Mouse (Mus musculus) liver, embryonic 16.5 days (tissue): ENCODE results near the gene Lsm2. TPM values are rescaled to one million over a fixed set of nuclear protein-coding genes. Genes with fewer than 3 reads are reported as not detected.
"Not testable (repeated sequence)": the region's sequence is repeated elsewhere in the genome, so short reads cannot be mapped to it uniquely, and the experiment has no call there.

Experiments
- ATAC-seq: fragments of 200-750 bp; cut with Nextera tagmentation; 2 replicates; pipeline ENCODE4 v1.8.0; 2017; ENCODE audit warnings: low read depth, mild to moderate bottlenecking, moderate number of reproducible peaks, moderate library complexity
- H3K27ac ChIP-seq: fragments of 300-500 bp; sonication (generic); 2 replicates; pipeline ENCODE4 v1.5.1; 2014; ENCODE audit warnings: mild to moderate bottlenecking, low read length
- H3K27me3 ChIP-seq: fragments of 300-500 bp; sonication (generic); 2 replicates; pipeline ENCODE4 v1.6.1; 2014; ENCODE audit warnings: low read depth, low read length, mixed read lengths; ENCODE audit not compliant: control insufficient read depth, insufficient read depth
- H3K36me3 ChIP-seq: fragments of 300-500 bp; sonication (generic); 2 replicates; pipeline ENCODE4 v1.6.1; 2014; ENCODE audit warnings: mild to moderate bottlenecking; ENCODE audit not compliant: control insufficient read depth, insufficient read depth
- H3K4me1 ChIP-seq: fragments of 300-500 bp; sonication (generic); 2 replicates; pipeline ENCODE4 v1.6.1; 2014; ENCODE audit warnings: low read depth, low read length, mixed read lengths; ENCODE audit not compliant: control insufficient read depth
- H3K4me2 ChIP-seq: fragments of 300-500 bp; sonication (generic); 2 replicates; pipeline ENCODE4 v1.6.1; 2014; ENCODE audit warnings: low read depth, low read length, mixed read lengths
- H3K4me3 ChIP-seq: fragments of 300-500 bp; sonication (generic); 2 replicates; pipeline ENCODE4 v1.5.1; 2014; ENCODE audit warnings: low read depth, mild to moderate bottlenecking, low read length
- H3K9ac ChIP-seq: fragments of 300-500 bp; sonication (generic); 2 replicates; pipeline ENCODE4 v1.6.1; 2014; ENCODE audit warnings: low read depth, low read length
- H3K9me3 ChIP-seq: fragments of 300-500 bp; sonication (generic); replicated peaks from 2 replicates; pipeline ENCODE4 v1.6.1; 2016; ENCODE audit warnings: low read length; ENCODE audit not compliant: control insufficient read depth
- WGBS: fragments of 180-500 bp; shearing (Covaris S2); extraction: QIAGEN DNeasy Blood & Tissue Kit; methylation state at CpG from one replicate; pipeline ENCODE4 v1.1.7; 2014; ENCODE audit not compliant: insufficient replicate concordance; 5-methylcytosine and 5-hydroxymethylcytosine counted together
- polyA plus RNA-seq: library from polyadenylated mRNA; unstranded; fragments of >200 nt; fragmentation: Nextera tagmentation; extraction: Ambion mirVana; gene quantifications from 2 replicates; pipeline ENCODE4 v1.2.1, GENCODE M21; 2015

The Lsm2 gene
- polyA plus RNA-seq, 1 experiment from 2014 or later, result 97.6 TPM

DNA sequence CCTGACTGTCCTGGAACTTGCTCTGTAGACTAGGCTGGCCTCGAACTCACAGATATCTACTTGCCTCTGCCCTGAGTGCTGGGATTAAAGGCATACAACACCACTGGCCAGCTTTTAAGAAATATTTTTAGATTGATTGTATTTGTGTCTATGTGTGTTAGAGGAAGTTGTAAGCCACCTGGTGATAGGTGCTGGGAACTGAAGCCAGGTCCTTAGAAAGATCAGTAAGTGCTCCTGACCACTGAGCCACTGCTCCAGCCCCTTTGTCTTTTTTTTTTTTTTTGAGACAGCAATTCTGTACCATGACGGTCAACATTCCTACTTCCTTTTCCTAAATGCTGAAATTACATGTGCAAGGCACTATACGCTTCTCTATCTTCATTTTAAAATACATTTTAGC is 28.4 kb upstream of the Lsm2 start:
- H3K27ac ChIP-seq, result no peak overlapping the region
- H3K4me3 ChIP-seq, result no peak overlapping the region
- ATAC-seq, result no peak

DNA sequence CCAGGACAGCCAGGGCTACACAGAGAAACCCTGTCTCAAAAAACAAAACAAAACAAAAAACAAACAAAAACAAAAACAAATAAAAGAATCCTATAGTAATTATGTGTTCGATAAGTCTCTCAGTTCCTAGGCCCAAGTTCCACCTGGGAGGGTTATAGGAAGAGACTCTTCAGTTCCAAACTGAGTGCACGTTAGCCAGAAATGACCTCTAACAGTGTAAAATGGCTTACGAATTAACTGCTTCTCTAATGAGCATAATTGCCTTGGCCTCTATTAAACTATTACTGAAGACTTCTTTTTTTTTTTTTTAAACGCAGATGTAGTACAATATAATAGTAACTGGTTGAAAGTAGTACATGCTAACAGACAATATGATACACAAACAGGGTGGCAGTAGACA is 27.8 kb upstream of the Lsm2 start:
- Histone ChIP-seq H3K4me3 (no peak overlapping the region), H3K4me2 (no peak overlapping the region), H3K36me3 (0 out of 2 replicates have a peak, but pooled peaks cover 3% of the 10 kb centered on the region), H3K4me1 (peaks cover 12% of the 10 kb centered on the region), H3K27ac (no peak overlapping the region), H3K9me3 (no peaks in the 10 kb centered on the region), H3K27me3 (peaks cover 7% of the 10 kb centered on the region), H3K9ac (no peak overlapping the region)
- no peak for ATAC-seq
- WGBS, result 82% methylated on average over 4 of the region's 4 CpGs

More for the DNA sequence above, 28.4 kb upstream of the Lsm2 start:
- H3K9ac ChIP-seq, result peak overlapping the region; percentile 88; the same call in 1 of the 2 replicates
- peaks cover 14% of the 10 kb centered on the region for H3K4me1 ChIP-seq
- WGBS, result 55% methylated on average over 3 of the region's 3 CpGs
- H3K27me3 ChIP-seq, result peaks cover 7% of the 10 kb centered on the region
- 0 out of 2 replicates have a peak, but pooled peaks cover 3% of the 10 kb centered on the region for H3K36me3 ChIP-seq
- no peak overlapping the region for H3K4me2 ChIP-seq
- no peaks in the 10 kb centered on the region for H3K9me3 ChIP-seq

GRCm38 (mm10) chr17:34954831-34955230 is 26.8 kb upstream of the Lsm2 start:
- H3K4me1 ChIP-seq, result peaks cover 18% of the 10 kb centered on the region
- no peaks in the 10 kb centered on the region for H3K9me3 ChIP-seq
- no peak overlapping the region for H3K4me2 ChIP-seq
- H3K27ac ChIP-seq, result no peak overlapping the region
- no peak for ATAC-seq
- no peak overlapping the region for H3K9ac ChIP-seq
- no peak overlapping the region for H3K4me3 ChIP-seq
- 0 out of 2 replicates have a peak, but pooled peaks cover 3% of the 10 kb centered on the region for H3K36me3 ChIP-seq
- peaks cover 10% of the 10 kb centered on the region for H3K27me3 ChIP-seq
- 79% methylated on average over 4 of the region's 4 CpGs for WGBS

DNA sequence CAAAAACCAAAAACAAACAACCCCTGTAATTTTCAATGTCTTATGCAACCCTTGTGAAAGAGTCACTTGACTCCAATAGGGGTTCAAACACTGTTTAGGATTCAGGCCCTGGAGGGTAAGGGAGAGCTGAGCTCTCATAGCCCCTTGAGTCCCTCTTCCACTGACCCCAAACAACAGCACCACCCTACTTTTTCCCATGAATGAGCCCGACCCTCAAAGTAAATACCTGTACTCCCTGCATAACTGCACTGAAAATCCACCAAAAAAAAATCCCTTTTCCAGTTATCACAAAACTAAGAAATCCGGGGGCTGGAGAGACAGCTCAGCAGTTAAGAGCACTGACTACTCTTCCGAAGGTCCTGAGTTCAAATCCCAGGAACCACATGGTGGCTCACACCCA is 25.8 kb upstream of the Lsm2 start:
- Histone ChIP-seq H3K9me3 (no peaks in the 10 kb centered on the region), H3K27ac (no peak overlapping the region), H3K4me2 (no peak overlapping the region), H3K4me3 (no peak overlapping the region), H3K36me3 (no peaks in the 10 kb centered on the region), H3K4me1 (peaks cover 22% of the 10 kb centered on the region), H3K27me3 (peaks cover 14% of the 10 kb centered on the region), H3K9ac (no peak overlapping the region)
- no peak for ATAC-seq
- 64% methylated on average over 3 of the region's 3 CpGs for WGBS

GRCm38 (mm10) chr17:34956340-34956739 is 25.3 kb upstream of the Lsm2 start:
- Histone ChIP-seq H3K27me3 (peaks cover 16% of the 10 kb centered on the region), H3K9ac (no peak overlapping the region)

DNA sequence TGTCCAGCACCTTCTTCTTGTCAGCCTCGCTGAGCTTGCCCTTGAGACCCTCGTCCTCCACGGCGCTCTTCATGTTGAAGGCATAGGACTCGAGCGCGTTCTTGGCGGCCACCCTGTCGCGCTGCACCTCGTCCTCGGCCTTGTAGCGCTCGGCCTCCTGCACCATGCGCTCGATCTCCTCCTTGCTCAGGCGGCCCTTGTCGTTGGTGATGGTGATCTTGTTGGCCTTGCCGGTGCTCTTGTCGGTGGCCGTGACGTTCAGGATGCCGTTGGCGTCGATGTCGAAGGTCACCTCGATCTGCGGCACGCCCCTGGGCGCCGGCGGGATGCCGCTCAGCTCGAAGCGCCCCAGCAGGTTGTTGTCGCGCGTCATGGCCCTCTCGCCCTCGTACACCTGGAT is 24.4 kb upstream of the Lsm2 start:
- Histone ChIP-seq H3K27me3 (peaks cover 18% of the 10 kb centered on the region), H3K4me1 (peaks cover 12% of the 10 kb centered on the region)
- not testable (repeated sequence) for H3K4me3 ChIP-seq, ATAC-seq, H3K36me3 ChIP-seq, H3K9ac ChIP-seq, H3K27ac ChIP-seq, H3K9me3 ChIP-seq, H3K4me2 ChIP-seq
- 22% methylated on average over 24 of the region's 40 CpGs for WGBS

More at GRCm38 (mm10) chr17:34956340-34956739, 25.3 kb upstream of the Lsm2 start:
- WGBS, result 18% methylated on average over 1 of the region's 1 CpGs
- Histone ChIP-seq H3K36me3 (no peaks in the 10 kb centered on the region), H3K4me3 (no peak overlapping the region), H3K4me2 (no peak overlapping the region), H3K27ac (no peak overlapping the region), H3K4me1 (peaks cover 19% of the 10 kb centered on the region), H3K9me3 (no peaks in the 10 kb centered on the region)
- ATAC-seq, result no peak

DNA sequence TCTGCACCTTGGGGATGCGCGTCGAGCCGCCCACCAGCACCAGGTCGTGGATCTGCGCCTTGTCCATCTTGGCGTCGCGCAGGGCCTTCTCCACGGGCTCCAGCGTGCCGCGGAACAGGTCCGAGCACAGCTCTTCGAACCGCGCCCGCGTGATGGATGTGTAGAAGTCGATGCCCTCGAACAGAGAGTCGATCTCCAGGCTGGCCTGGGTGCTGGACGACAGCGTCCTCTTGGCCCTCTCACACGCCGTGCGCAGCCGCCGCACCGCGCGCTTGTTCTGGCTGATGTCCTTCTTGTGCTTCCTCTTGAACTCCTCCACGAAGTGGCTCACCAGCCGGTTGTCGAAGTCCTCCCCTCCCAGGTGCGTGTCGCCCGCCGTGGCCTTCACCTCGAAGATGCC is 23.7 kb upstream of the Lsm2 start:
- not testable (repeated sequence) for H3K4me3 ChIP-seq, H3K9ac ChIP-seq, H3K9me3 ChIP-seq, ATAC-seq, H3K27ac ChIP-seq, H3K4me2 ChIP-seq, H3K36me3 ChIP-seq
- peaks cover 18% of the 10 kb centered on the region for H3K27me3 ChIP-seq
- H3K4me1 ChIP-seq, result peaks cover 12% of the 10 kb centered on the region
- 31% methylated on average over 24 of the region's 40 CpGs for WGBS

DNA sequence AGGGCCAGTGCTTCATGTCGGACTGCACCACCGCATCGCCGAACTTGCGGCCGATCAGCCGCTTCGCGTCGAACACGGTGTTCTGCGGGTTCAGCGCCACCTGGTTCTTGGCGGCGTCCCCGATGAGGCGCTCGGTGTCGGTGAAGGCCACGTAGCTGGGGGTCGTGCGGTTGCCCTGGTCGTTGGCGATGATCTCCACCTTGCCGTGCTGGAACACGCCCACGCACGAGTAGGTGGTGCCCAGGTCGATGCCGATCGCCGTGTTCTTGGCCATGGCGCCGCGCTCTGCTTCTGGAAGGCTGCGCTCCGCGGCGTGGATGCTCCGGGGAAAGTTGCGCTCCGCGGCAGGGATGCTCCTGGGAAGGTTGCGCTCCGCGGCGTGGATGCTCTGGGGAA is 22.9 kb upstream of the Lsm2 start:
- H3K4me1 ChIP-seq, result peaks cover 12% of the 10 kb centered on the region
- ATAC-seq, H3K36me3 ChIP-seq, H3K27ac ChIP-seq, H3K9ac ChIP-seq, H3K9me3 ChIP-seq: not testable (repeated sequence)
- H3K4me2 ChIP-seq, result peak overlapping the region; percentile 89
- 0% methylated on average over 13 of the region's 47 CpGs for WGBS
- H3K27me3 ChIP-seq, result peaks cover 18% of the 10 kb centered on the region
- H3K4me3 ChIP-seq, result peak overlapping the region; percentile 64

DNA sequence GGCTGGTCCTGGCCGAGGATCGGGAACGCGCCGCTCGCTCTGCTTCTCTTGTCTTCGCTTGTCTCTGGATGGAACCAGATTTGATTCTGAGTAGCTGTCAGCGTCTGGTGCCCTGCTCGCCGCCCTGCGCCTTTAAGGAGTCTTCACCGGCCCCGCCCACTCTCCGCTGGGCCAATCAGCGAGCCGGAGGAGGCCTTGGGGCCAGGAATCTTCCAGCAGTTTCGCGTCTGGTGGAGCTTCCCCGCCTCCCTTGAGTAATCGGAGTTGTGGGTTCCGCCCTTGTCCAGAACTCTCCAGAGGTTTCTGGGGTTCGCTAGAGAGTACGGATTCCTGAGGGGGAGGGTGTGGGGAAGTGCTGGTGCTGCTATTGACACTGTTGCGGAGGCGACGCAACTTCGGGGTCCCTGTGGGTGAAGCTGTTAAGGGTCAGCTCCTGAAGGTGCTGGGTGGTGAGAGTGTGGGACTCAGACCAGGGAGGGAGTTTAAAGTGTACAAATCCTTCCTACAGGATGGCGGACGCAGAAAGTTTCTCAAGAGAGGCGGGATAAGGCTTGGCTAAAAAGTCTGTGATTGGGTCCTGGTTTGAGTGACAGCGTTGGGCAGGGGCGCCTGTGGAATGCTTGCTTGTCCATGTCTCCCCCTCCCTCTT is 22.4 kb upstream of the Lsm2 start, which contains the start of gene Hspa1b:
Gene Hspa1b, minus strand, starts transcription at position 109 of the 649 bp plus-strand sequence.
- Histone ChIP-seq H3K9ac (peak within 1 kb of the TSS; percentile 67), H3K4me3 (peak within 1 kb of the TSS; percentile 64), H3K4me2 (peak within 1 kb of the TSS; percentile 89), H3K27me3 (peaks cover 18% of the 10 kb centered on the region), H3K27ac (peak within 1 kb of the TSS; percentile 83), H3K4me1 (peaks cover 12% of the 10 kb centered on the region)
- not testable (repeated sequence) for H3K9me3 ChIP-seq, H3K36me3 ChIP-seq
- ATAC-seq, result peak; percentile 90
- 0% methylated on average over 29 of the region's 32 CpGs for WGBS
